Mouse (Mus musculus) stomach, embryonic 14.5 days (tissue): ENCODE measurements around the gene Slc35f4. TPM values are rescaled to one million over a fixed set of nuclear protein-coding genes. Genes with fewer than 3 reads are reported as not detected.
A peak's percentile ranks its signal among the peaks of the same experiment; 100 is the strongest.
"Not testable (repeated sequence)": the region's sequence is repeated elsewhere in the genome, so short reads cannot be mapped to it uniquely, and the experiment has no call there.

Experiments
- ATAC-seq: fragments of 200-750 bp; cut with Nextera tagmentation; 2 replicates; pipeline ENCODE4 v1.8.0; 2017; ENCODE audit warnings: low read depth, moderate TSS enrichment; ENCODE audit not compliant: insufficient number of reproducible peaks, insufficient read depth, low FRiP score
- H3K27ac ChIP-seq: fragments of 300-500 bp; sonication (generic); 2 replicates; pipeline ENCODE4 v1.5.1; 2014; ENCODE audit warnings: mild to moderate bottlenecking, low read length, moderate library complexity, mixed read lengths
- H3K27me3 ChIP-seq: fragments of 300-500 bp; sonication (generic); 2 replicates; pipeline ENCODE4 v1.6.1; 2014; ENCODE audit warnings: low read length, control low read depth, mixed read lengths; ENCODE audit not compliant: control insufficient read depth, insufficient read depth
- H3K36me3 ChIP-seq: fragments of 300-500 bp; sonication (generic); 2 replicates; pipeline ENCODE4 v1.6.1; 2014; ENCODE audit warnings: mild to moderate bottlenecking, control low read depth, low read length, moderate library complexity, mixed read lengths; ENCODE audit not compliant: control insufficient read depth, insufficient read depth
- H3K4me1 ChIP-seq: fragments of 300-500 bp; sonication (generic); 2 replicates; pipeline ENCODE4 v1.6.1; 2014; ENCODE audit warnings: low read length, control low read depth, mixed read lengths; ENCODE audit not compliant: control insufficient read depth, insufficient read depth
- H3K4me2 ChIP-seq: fragments of 300-500 bp; sonication (generic); replicated peaks from 2 replicates; pipeline ENCODE4 v1.6.1; 2014; ENCODE audit warnings: low read depth, low read length, control low read depth
- H3K4me3 ChIP-seq: fragments of 300-500 bp; sonication (generic); 2 replicates; pipeline ENCODE4 v1.5.1; 2014; ENCODE audit warnings: low read depth, low read length, control low read depth
- H3K9ac ChIP-seq: fragments of 300-500 bp; sonication (generic); replicated peaks from 2 replicates; pipeline ENCODE4 v1.6.1; 2014; ENCODE audit warnings: low read depth, mild to moderate bottlenecking, control low read depth, low read length, moderate library complexity, mixed read lengths
- H3K9me3 ChIP-seq: fragments of 300-500 bp; sonication (generic); 2 replicates; pipeline ENCODE4 v1.6.1; 2016; ENCODE audit warnings: low read depth, low read length, control low read depth; ENCODE audit not compliant: control insufficient read depth
- WGBS: fragments of 180-500 bp; shearing (Covaris S2); extraction: QIAGEN DNeasy Blood & Tissue Kit; methylation state at CpG from one replicate; pipeline ENCODE4 v1.1.7; 2014; 5-methylcytosine and 5-hydroxymethylcytosine counted together
- microRNA-seq: library from miRNA; unstranded; fragments of <30 nt; microRNA quantifications from one replicate; pipeline ENCODE4, GENCODE M21; 2016
- polyA plus RNA-seq: library from polyadenylated mRNA; unstranded; fragments of >200 nt; fragmentation: Nextera tagmentation; extraction: Ambion mirVana; gene quantifications from 2 replicates; pipeline ENCODE4 v1.2.1, GENCODE M21; 2014

Gene Slc35f4
- polyA plus RNA-seq, 1 experiment from 2014 or later: 0.33 TPM

GRCm38 (mm10) chr14:49283784-49284655, 241.8 kb downstream of the Slc35f4 start:
- H3K9me3 ChIP-seq: no peaks in the 10 kb centered on the region
- no peak for ATAC-seq
- no peak overlapping the region for H3K4me3 ChIP-seq
- no peak overlapping the region for H3K9ac ChIP-seq
- no peaks in the 10 kb centered on the region for H3K4me1 ChIP-seq
- H3K27ac ChIP-seq: no peak overlapping the region
- WGBS: 82% methylated on average over 7 of the region's 7 CpGs
- H3K27me3 ChIP-seq: no peaks in the 10 kb centered on the region
- H3K36me3 ChIP-seq: no peaks in the 10 kb centered on the region
- no peak overlapping the region for H3K4me2 ChIP-seq

- Histone ChIP-seq H3K27ac (no peak overlapping the region), H3K9me3 (no peaks in the 10 kb centered on the region), H3K36me3 (no peaks in the 10 kb centered on the region), H3K27me3 (no peaks in the 10 kb centered on the region), H3K4me3 (no peak overlapping the region), H3K4me2 (no peak overlapping the region), H3K4me1 (no peaks in the 10 kb centered on the region), H3K9ac (no peak overlapping the region)
- 51% methylated on average over 6 of the region's 6 CpGs for WGBS
- ATAC-seq: no peak
Measured at GRCm38 (mm10) chr14:49278880-49279279, 247.0 kb downstream of the Slc35f4 start.

- H3K9me3 ChIP-seq, ATAC-seq, H3K9ac ChIP-seq, H3K4me2 ChIP-seq, H3K27ac ChIP-seq, H3K36me3 ChIP-seq, H3K4me3 ChIP-seq, H3K4me1 ChIP-seq, H3K27me3 ChIP-seq: not testable (repeated sequence)
- whole genome bisulfite sequencing: 90% methylated on average over 9 of the region's 9 CpGs
Measured at GRCm38 (mm10) chr14:49278479-49278878, 247.4 kb downstream of the Slc35f4 start.

DNA sequence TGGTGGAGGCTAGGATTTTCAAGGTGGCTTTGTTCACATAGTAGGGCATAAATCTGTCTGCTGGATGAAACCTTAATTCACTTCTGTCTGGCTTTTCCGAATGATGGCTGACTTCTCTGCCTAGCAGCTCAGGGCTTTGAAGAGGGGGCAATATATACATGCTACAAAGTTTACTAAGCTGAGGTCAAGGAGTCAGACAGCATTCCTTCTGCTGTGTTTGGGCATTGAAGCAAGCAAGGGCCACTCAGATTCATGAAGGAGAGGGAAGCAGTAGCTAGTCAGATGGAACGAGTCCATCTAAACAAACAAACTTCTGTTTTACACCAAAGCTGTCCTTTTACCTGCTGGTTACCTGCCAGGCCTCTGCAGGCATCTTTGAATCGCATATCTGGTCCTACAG, 248.2 kb downstream of the Slc35f4 start:
- no peak overlapping the region for H3K9ac ChIP-seq
- no peaks in the 10 kb centered on the region for H3K9me3 ChIP-seq
- no peaks in the 10 kb centered on the region for H3K4me1 ChIP-seq
- H3K4me3 ChIP-seq: no peak overlapping the region
- H3K4me2 ChIP-seq: no peak overlapping the region
- no peaks in the 10 kb centered on the region for H3K27me3 ChIP-seq
- 35% methylated on average over 3 of the region's 3 CpGs for WGBS
- H3K27ac ChIP-seq: no peak overlapping the region
- no peaks in the 10 kb centered on the region for H3K36me3 ChIP-seq
- ATAC-seq: no peak

DNA sequence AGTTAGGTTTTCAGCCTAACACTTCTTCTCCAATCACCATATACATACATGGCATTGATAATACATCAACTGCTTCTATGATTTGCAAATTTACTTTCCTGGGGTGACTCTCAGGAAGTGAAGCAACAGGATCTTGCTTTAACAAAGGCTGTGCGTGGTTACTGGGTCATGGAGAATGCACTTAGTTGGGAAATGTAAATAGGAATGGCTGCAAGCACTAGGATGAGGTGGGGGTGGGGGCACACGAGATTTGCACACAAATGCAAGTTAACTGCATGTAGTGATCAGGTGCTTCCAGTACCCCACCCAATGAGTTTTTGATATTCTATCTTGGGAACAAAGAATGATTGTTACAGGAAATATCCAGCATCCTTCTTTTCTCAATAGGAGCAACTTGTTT, 250.5 kb downstream of the Slc35f4 start:
- Histone ChIP-seq H3K4me2 (no peak overlapping the region), H3K27ac (no peak overlapping the region), H3K9me3 (no peaks in the 10 kb centered on the region), H3K9ac (no peak overlapping the region), H3K4me1 (no peaks in the 10 kb centered on the region), H3K27me3 (no peaks in the 10 kb centered on the region), H3K4me3 (no peak overlapping the region), H3K36me3 (no peaks in the 10 kb centered on the region)
- WGBS: 45% methylated on average over 2 of the region's 2 CpGs
- ATAC-seq: no peak

GRCm38 (mm10) chr14:49265286-49266002, 260.4 kb downstream of the Slc35f4 start:
- no peaks in the 10 kb centered on the region for H3K4me1 ChIP-seq
- H3K36me3 ChIP-seq: no peaks in the 10 kb centered on the region
- no peak overlapping the region for H3K4me2 ChIP-seq
- no peak overlapping the region for H3K27ac ChIP-seq
- ATAC-seq: 0 out of 2 replicates have a peak, but pooled peaks have one; percentile 53
- 77% methylated on average over 5 of the region's 5 CpGs for WGBS
- no peaks in the 10 kb centered on the region for H3K27me3 ChIP-seq
- no peak overlapping the region for H3K4me3 ChIP-seq
- H3K9ac ChIP-seq: no peak overlapping the region
- H3K9me3 ChIP-seq: no peaks in the 10 kb centered on the region

Small RNA genes within 50 kb of the gene (microRNA-seq; reads per million reads assigned to microRNA genes)
- gene Gm22949: not detected
